Mouse (Mus musculus) monocyte, adult 5-6 weeks (primary cell): Measurements from ENCODE around the gene Hk2. TPM values are rescaled to one million over a fixed set of nuclear protein-coding genes. Genes with fewer than 3 reads are reported as not detected.

Experiments used
- ATAC-seq: fragments of 153-309, 156-312 bp; replicated peaks from 2 replicates; pipeline ENCODE4 v1.8.0; 2017; ENCODE audit warnings: mild to moderate bottlenecking; ENCODE audit not compliant: low TSS enrichment, insufficient number of reproducible peaks, severe bottlenecking, poor library complexity, low FRiP score
- total RNA-seq: library from RNA; stranded (forward); fragments of 200-1000, 200-491, 200-594 nt; gene quantifications from 3 replicates; pipeline ENCODE4 v1.2.3, GENCODE M21; 2017

The Hk2 gene
- total RNA-seq, 1 experiment from 2014 or later: 76.5 TPM

DNA sequence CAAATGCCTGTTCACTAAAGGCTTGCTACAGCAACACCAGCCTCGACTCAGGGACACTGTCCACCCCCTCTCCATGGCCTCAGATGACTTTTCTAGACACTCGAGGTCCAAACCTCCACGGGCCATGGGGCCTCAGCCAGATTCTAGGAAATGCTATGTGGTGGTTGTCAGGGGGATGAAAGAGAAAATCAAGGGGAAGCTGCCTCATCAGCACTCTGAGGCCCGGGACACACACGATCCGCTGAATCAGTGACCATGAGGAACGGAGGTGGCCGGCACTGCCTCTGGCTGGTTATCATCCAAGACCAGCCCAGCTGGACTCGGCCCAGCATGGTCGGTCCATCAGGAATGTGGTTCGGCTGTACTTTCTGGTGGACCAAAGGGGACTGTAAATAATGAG lies 23.2 kb downstream of the Hk2 start:
- ATAC-seq: no peak

DNA sequence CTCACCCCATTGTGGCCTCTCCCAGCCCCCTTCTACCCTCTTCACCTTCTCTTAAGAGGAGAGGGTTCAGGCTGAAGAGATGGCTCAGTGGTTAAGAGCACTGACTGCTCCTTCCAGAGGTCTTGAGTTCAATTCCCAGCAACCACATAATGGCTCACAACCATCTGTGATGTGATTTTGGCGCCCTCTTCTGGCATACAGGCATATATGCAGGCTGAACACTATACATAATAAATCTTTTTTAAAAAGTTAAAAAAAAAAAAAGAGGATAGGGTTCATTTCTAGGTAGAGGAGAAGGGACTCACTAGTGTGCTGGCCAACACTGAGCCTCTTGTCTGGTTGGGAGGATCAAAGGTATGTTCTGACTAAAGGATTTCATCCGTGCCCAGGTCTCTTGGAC lies 24.2 kb downstream of the Hk2 start:
- ATAC-seq: no peak

DNA sequence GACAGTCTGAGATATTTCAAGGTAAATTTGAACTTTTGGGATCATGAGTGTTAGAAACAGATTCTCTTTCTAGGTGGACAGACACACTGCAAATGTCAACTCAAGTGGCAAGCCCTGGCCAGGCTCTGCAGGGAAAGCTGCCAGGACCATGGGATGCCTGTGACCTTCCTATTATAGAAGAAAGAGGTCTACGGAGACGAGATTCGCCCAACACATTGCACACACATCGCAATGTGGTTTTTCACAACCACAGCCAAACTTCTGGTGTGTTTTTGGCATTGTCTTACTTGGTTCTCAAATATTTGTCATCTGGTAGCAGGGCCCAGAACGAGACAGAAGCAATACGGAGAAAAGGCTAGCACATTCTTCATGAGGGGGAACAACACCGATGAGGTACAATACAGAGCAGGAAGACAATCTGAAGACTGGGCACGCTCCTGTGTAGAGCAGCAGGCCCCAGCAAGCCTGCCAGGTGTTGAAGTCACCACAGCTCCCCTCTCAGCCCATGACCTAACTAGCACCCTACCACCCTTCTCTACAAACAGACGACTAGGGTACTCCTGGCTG lies 26.1 kb downstream of the Hk2 start:
- no peak for ATAC-seq

DNA sequence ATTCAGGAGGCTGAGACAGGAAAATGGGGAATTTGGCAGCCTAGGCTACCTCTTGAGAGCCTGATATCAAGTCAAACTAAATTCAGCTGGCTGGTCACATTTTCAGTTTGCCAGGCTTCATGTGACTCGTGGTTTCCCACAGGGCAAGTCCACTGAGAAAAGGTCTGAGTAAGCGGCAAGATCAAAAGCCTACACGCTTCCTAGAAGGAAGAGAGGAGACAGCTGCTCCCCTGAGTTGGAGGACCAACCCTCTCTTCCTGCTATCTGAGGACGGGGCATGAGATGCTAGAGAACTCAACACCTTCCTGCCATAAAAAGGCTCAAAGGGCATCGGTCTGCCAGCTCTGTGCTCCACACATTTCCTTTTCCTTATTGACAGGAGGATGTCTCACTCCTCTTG lies 27.2 kb downstream of the Hk2 start:
- no peak for ATAC-seq

DNA sequence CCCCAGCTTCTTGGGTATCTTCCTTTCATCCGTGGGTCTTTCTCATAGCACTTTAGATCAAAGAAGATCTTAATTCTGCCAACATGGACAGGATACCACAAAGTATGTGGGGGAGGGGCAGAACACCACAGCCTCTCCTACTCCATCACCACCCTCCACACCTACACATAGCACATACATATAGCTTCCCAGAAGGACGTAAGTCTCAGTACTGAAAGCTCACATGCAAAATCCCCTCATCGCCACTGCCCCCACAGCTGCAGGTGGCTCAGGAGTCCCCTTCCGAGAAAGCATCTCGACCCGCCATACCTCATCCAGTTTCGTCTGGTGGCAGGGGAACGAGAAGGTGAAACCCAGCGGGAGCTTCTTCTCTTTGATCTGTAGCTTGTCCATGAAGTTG lies 29.7 kb downstream of the Hk2 start:
- no peak for ATAC-seq

DNA sequence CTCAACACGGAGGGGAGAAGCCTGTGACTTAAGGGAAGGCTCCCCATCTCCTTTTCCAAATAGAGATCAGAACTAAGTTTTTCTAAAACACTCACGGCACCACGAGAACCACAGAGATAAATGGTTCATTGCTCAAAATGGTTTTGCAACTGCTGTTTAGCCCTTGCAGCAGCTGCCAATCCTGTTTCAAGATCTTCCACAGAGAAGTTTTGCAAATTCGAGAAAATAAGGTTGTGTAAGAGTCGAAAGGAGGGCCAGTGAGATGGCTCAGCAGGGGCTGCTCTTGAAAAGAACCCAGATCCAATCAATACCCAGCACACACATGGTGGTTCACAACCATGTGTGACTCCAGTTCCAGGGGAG lies 32.8 kb downstream of the Hk2 start:
- ATAC-seq: no peak

DNA sequence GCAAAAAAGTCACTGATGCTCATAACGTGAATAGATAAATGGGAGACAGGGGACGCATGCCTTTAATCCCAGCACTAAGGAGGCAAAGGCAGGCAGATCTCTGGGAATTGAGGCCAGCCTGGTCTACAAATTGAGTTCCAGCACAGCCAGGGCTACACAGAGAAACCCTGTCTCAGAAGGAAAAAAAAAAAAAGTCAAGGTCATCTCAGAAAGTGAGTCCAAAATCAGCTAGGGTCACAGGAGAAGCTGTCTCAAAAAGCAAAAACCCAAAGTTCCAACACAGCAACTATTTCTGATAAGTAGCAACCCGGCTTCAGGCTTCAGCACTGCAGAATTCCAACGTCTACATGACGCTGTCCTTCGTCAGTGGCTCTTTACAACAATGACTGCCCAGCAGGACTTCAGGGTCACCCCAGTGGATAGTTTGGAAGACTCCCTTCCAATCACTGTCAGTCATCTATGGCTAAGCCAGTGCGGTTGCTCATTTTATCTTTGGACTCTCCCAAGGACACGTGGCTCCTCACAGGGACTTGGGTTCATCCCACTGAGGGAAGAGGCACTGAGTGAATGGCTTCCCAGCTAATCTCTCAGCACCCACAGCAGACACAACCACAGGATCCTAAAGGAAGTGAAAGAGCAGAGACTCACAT lies 33.3 kb downstream of the Hk2 start:
- ATAC-seq: no peak

DNA sequence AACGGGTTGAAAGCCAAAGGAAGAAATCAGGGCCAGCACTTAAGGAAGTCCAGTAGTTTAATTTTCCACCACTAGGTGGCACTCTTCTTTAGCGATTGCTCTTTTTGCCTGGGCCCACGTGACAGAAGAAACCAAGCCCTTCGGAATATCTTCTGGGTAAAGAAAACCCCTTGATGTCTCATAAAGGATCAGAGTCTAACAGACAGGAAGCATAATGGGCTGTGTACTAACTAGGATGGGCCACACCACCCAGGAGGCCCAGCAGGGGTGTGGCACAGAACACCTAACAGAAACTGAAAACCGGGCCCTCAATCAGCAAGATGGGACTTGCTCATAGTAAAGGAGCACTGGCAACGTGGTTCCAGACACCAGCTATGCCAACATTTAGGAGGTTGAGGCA lies 34.0 kb downstream of the Hk2 start:
- peak; percentile 40 for ATAC-seq

DNA sequence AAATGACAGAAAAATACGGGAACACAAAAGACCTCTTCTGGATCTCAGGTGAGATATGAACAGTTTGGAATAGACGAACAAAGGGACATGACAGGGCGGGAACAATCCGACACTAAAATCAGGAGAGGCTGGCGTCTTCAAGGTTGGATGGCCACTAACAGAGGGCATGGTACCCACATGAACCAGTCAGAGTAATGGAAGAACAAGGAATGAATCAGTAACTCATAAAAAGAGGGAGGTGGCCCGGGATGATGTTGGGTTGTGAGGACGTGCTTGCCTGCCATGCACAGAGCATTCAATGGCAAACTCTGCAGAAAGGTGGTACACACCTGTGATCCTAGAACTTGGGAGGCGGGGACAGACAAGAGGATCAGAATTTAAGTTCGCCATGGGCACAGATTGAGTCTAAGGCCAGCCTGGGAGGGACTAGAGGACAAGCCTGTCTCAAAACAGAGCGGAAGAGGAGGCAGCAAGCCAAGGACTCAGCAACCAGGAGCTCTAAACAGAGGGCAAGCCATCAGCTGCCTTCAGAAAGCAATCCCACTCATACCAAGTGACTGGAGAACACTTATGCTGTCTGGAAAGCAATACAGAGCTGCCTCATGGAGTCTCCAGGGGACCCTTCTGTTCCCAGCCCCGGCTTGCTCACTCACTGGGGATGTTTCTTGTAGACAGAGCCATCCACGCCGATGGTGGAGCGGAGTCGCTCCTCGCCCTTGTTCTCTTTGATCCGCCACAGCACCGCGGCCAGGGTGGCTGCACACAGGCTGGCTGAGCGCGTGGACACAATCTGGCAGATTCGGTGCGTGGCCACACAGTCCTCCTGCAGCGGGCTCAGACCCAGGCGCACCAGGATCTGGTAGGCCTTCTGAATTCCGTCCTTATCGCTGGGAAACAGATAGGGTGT lies 36.4 kb downstream of the Hk2 start:
- no peak for ATAC-seq

DNA sequence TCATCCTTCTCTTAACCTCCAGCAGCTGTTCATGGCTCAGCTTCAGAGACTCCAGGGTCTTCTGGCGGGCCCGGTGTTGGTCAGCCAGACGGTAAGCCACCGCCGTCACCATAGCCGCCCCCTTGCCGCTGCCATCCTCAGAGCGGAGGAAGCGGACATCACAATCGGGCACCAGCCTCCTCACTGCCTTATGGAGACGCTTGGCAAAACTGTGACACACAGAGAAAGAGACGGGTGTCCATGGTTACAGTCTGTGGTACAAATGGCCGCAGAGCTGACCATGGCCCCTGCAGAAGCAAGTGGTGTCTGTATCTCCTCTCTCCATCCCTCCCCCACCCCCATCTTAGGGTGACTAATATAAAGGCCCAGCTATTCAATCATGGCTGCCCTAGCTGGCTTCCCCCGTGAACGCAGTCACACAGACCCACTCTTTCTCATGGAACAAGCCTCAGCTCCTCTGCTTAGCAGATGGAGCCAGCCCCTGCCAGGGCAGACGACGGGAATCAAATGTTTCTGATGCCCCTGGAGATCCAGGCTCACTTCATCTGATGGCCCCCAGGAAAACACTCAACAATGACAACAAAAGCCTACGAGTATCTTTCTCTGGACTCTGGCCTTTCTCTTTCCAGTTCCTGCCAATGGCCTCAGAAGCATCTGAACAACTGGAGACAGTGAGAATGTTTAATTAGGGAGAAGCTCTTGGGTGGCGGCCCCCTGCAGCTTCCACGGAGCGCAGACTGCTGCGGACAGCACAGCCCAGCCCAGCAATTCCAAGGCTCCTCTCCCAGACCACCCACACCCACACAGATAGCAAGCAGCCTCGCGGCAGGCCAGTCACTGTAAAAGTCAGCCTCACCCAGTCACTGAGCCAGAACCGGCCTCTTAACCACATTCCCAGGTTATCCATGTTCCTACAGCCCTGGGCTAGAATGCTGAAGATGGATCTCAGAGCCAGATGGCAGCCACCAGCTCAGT lies 37.3 kb downstream of the Hk2 start:
- ATAC-seq: no peak

DNA sequence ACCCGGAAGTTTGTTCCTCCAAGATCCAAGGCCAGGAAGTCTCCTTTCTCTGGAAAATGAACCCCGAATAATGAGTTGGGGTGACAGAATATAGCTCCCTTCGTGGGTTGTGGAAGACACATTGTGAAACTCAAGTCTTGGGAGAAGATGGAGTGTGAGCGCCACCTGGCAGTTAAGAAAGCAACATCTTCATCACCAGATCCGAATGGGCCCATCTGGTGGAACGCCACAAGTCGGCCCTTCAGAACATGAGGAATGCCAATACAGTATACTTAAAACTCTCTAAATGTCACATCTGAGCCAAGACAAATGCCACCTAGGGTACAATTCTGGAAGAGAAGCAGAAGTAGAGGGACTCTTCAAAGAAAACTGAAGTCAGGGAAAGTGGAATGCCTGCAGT lies 38.9 kb downstream of the Hk2 start:
- ATAC-seq: no peak

DNA sequence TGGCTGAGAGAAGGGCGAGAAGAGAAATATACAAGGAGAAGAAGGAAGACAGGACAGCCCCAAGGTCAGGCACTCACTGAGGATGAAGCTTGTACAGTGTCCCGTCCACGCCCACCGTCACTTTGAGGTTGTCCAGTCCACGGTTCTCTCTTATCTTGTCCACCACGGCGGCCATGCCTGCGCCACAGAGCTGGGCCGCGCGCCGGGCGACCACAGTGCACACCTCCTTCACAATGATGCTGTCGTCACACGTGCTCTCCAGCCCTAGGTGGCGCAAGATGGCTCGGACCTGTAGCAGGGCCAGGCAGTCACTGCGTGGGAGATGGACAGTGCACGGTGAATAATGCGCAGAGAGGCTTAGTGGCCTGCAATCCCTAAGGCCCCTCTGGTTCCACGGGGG lies 45.6 kb downstream of the Hk2 start:
- no peak for ATAC-seq

DNA sequence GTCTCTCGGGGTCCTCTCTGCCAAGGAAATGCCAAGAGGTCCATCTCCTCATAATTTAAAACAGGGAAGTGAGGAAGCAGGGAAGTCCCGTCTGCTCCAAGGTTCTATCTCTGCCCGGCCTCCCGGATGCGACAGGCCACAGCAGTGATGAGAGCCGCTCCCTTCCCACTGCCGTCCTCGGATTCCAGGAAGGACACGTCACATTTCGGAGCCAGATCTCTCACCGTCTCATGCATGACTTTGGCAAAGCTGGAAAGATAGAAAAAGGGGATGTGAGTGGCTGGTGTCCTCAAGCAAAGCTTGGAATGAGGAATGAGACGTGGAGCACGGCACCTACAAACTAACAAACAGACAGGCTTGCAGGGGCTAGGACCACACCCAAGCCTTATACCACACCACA lies 47.0 kb downstream of the Hk2 start:
- ATAC-seq: no peak

DNA sequence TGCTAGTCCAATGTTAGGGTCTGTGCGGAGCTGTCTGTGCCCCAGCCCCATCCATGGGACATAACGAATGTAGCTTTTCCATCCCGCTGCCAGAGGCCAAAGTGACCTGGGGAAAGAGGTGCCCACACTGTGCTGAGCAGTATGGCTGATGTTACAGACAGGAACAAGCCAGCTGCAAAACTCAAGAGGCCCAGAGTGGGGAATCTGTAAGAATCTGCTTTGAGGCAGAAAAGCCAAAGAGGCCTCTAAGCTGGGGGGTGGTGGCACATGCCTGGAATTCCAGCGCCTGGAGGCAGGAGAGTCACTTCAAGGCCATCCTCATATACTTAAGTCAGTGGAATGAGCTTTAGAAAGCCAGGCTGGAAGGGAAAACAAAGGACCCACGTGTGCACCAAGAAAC lies 50.9 kb downstream of the Hk2 start:
- no peak for ATAC-seq

DNA sequence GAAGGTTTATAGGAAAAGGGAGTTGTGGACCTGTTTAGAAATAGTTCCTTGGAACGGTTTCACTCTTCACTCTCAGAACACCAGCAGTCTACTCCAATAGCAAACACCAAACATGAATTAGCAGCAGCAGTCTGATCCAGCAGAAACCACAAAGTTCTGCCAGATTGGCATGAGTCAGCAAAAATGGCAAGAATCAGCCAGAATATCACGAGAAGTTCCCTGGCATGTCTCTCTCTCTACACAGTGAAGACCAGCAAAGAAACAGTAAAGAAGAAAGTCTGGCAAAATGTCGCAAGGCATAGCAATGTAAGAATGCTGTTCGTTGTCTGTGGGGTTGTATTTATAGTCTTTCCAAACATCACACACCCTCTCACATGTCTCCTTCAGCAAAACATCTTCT lies 58.1 kb downstream of the Hk2 start:
- ATAC-seq: no peak

DNA sequence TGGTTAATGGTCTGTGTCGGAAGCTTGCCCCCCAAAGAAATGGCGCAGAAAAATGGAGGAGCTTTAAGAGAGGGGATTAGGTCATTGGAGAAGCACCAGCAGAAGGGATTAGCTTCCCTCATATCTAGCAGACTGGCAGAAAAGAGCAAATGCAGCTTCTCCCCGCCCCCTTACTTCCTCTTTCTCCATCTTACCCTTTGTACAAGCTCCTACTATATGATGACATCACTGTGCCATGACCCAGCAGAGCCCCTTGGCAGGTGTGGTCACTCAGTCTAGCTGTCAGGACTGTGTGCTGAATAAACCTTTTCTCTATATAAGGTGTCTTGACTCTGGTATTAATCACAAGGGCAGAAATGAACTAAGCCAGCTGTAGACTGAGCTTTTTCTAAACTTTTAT lies 58.6 kb downstream of the Hk2 start:
- ATAC-seq: 0 out of 2 replicates have a peak, but pooled peaks have one; percentile 29

DNA sequence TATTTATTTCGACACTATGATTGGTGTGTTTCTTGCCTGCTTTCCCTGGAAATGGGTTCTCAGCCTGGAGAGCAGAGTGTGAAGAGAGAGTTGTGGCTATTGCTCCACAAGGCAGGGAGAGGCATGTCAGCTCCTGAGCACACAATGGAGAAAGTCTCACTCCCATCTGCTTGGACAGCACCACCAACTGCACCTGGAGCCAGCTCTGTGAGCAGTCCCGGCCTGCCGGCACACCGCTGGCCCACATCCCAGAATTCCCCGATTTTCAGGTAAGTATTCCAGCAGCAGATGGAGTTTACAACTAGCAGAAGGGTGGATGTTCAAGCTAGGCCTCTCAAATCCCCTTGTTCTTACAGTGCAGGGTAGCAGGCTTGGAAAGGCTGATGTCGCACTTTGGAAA lies 59.0 kb downstream of the Hk2 start:
- no peak for ATAC-seq

DNA sequence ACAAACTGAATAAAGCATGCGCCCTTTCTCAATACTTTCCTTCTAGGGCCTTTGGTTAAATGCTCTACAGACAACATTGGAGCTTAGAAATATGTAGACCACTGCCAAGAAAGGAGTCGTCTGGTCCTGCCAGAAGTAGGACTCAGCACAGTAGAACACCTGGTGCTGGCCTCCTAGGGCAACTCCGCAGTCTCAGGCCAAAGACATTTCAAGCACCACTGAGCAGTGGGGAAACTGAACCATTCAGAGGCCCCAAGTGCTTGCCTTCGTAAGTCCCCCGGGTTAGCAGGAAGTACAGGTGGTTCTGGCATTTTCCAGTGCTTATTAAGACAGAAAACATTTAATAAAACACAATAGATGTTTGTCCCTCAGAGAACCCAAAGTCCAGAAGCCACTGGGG lies 59.4 kb downstream of the Hk2 start:
- ATAC-seq: no peak

DNA sequence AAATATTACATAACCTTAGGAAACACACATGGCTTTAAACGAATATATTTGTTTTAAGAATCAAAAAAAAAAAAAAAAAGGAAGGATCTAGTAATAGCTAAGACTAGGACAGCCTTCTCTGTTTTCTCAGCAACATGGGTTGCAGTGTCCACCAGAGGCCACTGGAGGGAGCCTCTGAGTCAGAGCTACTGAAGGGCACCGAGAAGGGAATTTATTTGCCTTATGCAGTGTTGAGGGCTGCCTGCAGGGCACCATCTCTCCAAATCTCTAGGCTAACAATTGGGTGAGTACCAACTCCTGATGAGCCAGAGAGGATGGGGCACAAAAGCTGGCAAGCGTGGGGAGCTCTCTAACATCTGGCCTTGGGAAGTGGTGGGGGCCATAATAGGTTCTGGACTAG lies 60.0 kb downstream of the Hk2 start:
- peak; percentile 86 for ATAC-seq
